Mouse (Mus musculus): ENCODE measurements around the gene Exoc6b.

- TF ChIP-seq CTCF (IDR thresholded peaks at IDR 0.05; ENCODE audit: low read depth, low read length) (no peak), POLR2A (IDR thresholded peaks at IDR 0.05; ENCODE audit: extremely low read depth, insufficient read depth, low read length) (no peak)
Observed at GRCm38 (mm10) chr6:84885080-84885479, 184.2 kb downstream of the Exoc6b start.
